Mouse (Mus musculus) neutrophil, adult 5-6 weeks (primary cell): ENCODE measurements around the gene Prpf38b. TPM values are rescaled to one million over a fixed set of nuclear protein-coding genes. Genes with fewer than 3 reads are reported as not detected.
"Not testable (repeated sequence)": the region's sequence is repeated elsewhere in the genome, so short reads cannot be mapped to it uniquely, and the experiment has no call there.

Source experiments
- ATAC-seq: fragments of 151-379, 151-347 bp; 2 replicates; pipeline ENCODE4 v1.8.0; 2017; ENCODE audit warnings: mild to moderate bottlenecking, moderate TSS enrichment; ENCODE audit not compliant: insufficient number of reproducible peaks, poor library complexity, low FRiP score, severe bottlenecking; ENCODE audit errors: extremely low read depth
- total RNA-seq: library from RNA; stranded (forward); fragments of 200-1000 nt; gene quantifications from 2 replicates; pipeline ENCODE4 v1.2.3, GENCODE M21; 2017

The Prpf38b gene
- total RNA-seq, 1 experiment from 2014 or later: 503 TPM

DNA sequence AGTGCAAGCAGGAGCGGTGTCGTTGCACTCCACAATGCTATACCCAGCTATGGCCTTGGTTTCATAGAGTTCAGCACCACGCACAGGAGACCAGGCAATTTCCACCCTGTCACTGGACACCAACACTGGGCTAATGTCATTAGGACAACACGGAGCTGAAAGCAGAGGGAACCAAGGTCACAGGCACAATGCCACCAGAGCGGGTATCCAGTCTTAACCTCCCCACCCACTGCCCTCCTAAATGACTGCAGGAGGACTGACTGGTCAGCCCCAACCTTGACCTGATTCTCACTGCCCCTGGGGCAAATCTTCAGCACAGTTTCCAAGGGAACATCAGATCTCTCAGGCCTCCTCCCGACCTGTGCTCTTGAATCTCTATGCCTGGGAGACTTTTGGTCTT lies 40.9 kb downstream of the Prpf38b start:
- ATAC-seq: no peak

DNA sequence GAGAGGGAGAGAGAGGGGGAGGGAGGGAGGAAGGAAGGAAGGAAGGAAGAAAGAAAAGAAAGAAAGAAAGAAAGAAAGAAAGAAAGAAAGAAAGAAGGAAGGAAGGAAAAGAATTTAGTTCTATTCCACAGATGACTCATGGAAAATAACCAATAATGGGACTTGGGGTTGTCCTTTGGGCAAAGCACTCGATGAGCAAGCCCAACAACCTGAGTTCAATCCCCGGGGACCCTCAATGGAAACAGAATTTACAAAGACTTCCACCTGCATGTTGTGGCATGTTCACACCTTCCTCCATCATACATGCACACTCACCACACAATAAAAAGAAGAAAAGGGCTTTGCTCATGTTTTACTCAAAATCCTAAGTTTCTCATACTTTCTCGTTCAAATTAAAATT lies 44.1 kb downstream of the Prpf38b start:
- no peak for ATAC-seq

DNA sequence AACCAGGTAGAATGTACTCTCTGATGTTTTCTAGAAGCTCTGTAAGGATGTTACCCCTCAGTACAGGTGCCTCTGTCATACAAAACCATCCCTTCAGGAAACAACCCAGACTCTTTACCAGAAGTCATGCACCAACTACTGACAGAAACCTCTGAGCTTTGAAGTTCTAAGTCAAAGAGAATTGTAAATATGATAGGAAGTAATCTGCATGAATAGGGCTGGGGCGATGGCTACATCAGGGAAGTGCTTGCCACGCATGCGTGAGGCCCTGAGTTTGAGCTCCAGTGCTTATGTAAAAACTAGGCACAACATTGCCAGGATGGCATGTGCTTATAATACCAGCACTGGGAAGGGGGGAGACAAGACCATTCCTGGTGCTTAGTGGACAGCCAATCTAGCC lies 45.9 kb downstream of the Prpf38b start:
- peak; percentile 36; the same call in 1 of the 2 replicates for ATAC-seq

DNA sequence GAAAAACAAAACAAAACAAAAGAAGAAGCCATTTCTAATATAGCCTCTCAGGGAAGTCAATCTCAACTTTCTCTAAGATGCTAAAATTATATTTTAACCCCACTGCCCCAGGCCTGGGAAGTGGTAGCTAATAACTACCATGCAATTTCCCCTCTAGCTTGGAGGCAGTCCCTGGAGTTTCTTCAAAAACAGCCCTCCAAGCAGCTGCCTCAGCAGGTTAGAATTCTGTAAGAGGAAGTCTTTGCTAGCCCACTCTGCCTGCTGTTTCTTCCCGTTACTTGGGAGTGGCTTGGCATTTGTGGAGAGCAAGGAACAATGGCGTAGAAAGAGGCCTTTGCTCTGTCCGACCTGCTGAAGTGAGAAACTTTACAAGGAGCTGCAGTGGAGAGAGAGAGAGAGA lies 46.4 kb downstream of the Prpf38b start:
- no peak for ATAC-seq

DNA sequence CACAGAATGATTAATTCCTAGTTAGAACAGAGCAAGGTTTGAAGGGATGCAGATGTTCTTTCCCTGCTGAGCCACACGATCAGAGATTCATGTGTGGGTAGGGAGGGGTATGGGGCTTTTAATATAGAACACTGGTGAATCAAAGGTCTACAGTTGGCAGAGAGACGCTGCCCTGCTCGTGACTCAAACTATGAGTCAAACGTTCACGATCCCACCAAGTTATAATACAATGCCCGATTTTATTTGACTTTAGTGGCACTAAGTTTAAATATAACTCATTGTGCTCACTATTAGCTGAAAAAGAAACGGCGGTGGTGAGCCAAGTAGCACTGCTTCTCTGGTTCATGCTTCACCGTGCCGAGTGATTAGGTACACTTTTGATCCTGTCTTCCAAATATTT lies 48.4 kb downstream of the Prpf38b start:
- no peak for ATAC-seq

DNA sequence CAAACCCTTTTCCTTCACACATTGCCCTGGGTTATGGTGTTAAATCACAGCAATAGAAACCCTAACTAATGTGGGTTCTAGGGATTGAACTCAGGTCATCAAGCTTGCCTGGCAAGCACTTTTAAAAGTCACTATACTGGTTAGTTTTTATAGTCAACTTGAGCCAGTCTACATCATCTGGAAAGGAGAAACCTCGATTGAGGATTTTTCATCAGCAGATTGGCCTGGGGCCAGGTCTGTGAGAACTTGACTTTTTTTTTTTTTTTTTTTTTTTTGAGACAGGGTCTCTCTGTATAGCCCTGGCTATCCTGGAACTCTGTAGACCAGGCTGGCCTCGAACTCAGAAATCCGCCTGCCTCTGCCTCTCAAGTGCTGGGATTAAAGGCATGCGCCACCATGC lies 49.2 kb downstream of the Prpf38b start:
- ATAC-seq: not testable (repeated sequence)

DNA sequence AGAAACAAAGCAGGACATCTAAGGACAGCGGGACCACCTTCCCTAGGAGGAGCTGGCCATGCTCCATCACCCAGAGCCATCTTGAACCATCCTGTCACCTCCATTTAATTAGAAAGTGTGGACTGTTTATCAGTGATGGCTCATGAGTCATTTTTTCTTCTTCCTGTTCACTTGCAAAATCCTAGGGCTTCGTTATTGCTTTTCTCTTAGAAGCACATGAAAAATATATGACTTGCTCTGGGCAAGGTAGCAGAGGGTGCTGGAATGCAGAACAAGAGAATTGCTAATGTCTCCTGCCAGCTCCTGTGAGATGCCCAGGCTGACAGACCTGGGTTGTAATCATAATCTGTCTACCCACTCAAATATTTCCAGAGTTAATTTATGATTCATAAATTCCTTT lies 50.7 kb downstream of the Prpf38b start:
- no peak for ATAC-seq

DNA sequence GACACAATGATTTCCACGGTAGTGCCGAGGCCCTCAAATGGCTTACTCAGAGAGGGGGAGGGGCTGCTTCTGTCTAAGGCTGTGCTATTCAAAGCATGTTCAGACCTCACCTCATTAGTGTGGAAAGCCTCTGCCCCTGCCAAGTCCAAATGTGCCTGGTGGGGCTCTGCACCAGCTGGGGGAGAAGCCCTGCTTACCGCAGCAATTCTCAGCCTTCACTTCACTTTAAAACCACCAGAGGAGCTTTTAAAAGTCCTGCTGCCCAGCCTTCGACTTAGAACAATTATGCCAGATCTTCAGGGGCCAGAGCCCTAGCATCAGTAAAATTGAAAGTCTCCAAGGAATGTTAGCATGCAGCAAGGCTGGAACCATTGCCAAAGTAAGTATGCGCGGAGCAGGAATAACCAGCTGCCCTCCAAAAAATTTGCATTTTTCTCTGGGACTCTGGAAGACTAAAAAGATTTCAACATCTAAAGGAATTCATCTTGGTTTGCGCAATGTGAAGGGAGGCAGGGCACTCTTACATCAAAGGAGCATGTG lies 53.2 kb downstream of the Prpf38b start:
- ATAC-seq: no peak

DNA sequence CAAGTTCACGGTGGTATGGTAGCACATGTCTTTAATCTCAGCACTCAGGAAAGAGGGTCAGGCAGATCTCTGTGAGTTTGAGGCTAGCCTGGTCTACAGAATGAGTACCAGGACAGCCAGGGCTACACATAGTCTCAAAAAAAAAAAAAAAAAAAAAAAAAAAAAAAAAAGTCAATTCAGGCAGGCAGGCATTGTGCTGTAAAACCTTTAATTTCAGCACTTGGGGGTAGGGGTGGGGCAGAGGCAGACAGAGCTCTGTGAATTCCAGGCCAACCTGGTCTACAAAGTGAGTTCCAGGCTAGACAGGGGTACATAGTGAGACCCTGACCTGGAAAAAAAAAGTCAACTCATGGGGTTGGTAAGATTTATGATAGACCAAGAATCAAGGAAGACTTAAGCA lies 53.8 kb downstream of the Prpf38b start:
- no peak for ATAC-seq

DNA sequence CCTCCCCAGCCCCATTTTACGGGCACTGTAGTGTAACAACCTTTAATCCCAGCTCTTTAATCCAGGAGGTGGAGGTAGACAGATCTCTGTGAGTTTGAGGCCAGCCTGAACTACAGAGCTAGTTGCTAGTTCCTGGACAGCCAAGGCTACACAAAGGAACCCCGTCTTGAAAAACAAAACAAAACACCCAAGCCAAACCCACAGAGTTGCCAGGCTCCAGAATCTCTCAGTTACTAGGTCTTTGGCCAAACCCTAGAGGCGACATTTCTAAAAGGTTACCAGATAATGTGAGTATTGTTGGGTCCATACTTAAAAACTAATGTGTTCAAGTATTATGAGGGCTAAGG lies 54.4 kb downstream of the Prpf38b start:
- ATAC-seq: no peak

DNA sequence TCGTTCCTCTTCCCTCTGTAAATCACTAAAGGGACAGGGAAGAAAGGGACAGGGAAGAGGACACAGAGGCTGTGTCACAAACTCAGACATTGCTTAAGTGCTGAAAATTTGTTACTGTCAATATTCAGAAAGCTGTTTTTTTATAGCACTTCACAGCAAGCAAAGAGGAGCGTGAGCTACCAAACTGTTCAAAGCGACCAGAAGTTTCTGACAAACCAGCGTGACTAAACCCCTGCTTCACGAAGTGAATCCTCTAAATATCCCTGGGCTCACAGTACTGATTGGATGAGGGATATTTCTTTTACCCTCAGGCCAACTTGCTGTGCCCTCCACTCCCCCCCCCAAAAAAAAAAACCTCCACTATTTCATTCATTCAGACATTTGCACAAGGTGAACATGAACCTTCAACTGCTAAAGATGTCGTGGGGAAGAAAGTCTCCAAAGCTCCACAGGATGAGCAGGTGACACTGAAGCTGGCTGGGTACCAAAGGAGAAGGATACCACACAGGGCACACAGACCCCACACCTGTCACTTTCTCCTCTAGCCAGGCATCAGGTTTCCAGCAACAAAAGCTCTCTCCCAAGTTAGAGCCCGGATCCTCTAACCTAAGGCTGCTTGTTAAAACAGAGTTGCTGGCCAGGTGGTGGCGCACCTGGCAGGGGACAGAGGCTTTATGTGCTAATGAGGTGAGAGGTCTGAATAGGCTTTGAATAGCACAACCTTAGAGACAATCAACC lies 55.0 kb downstream of the Prpf38b start:
- ATAC-seq: peak; percentile 78; the same call in 1 of the 2 replicates

DNA sequence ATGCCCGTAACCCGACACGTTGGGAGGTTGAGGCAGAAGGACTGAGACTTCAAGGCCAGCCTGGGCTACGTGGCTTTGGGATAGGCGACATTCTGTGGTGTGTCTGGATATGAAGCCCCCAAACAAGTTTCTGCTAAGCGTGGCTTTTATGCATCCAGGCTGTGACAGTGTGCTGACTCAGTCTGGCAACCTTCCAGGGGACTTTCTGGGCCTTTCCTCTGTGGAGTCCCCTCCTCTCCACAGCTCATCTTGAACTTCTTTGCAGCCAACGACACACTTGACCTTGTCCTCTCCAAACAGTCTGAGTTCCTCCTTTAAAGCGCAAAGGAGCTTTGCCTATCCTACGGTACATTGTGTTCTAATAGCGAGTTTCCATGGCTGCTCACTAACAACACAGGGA lies 55.7 kb downstream of the Prpf38b start:
- no peak for ATAC-seq

DNA sequence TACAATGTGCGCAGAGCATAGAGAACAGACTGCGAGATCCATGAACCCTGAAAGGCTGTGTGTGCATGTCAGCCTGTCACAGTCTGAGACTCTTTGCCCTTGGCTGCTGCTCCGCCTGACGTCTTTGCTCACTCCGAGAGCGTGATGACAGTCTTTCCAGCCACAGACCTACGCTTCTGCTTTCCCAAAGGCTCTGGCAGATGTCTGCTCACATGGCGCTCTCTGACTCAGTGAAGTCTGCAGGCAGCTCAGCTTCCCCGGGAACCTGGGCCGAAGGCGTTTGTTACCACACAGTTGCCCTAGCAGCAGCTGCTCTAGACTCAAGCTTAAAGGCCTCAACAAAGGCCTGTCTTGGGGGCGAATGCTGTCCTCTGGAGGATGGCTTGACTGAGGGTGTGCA lies 56.2 kb downstream of the Prpf38b start:
- no peak for ATAC-seq

DNA sequence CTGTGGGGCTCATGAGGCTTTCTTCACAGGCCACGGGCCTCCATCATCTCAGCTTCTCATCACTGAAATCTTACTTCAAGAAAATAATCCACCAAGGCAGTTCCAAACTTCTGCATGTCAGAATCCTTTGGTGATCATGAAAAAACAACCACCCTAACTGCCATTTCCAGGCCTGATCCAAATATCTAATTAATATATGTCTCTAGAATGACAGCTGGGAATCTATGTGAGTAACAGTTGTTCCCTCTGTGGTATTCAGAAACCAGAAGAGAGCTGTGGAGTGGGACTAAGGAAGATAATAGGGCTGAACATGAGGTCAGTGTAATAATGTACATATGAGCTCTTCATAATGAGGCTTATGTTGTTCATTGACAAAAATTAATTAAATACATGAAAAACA lies 58.3 kb downstream of the Prpf38b start:
- no peak for ATAC-seq

Other genes starting within 250 kb of the Prpf38b start
- gene Gpsm2, start 189.4 kb downstream of the Prpf38b start, total RNA-seq: 1.6 and 1.7 TPM in 2 replicates
- gene Aknad1, start 172.1 kb downstream of the Prpf38b start, total RNA-seq: not detected in 2 replicates
- 108 and 112 TPM in 2 replicates for gene Stxbp3, start 71.2 kb downstream of the Prpf38b start, total RNA-seq
- gene Fndc7, start 21.7 kb downstream of the Prpf38b start, total RNA-seq: 0.47 and 0.74 TPM in 2 replicates
- 0.37 TPM in 1 of 2 replicates, not detected in the other for gene Henmt1, start 28.1 kb upstream of the Prpf38b start, total RNA-seq
- not detected in 2 replicates for gene Gm9857, start 28.7 kb upstream of the Prpf38b start, total RNA-seq
- 19.4 and 22.7 TPM in 2 replicates for gene Fam102b, start 115.9 kb upstream of the Prpf38b start, total RNA-seq
- not detected in 2 replicates for gene Slc25a54, start 168.7 kb upstream of the Prpf38b start, total RNA-seq
- gene Slc25a24, start 211.4 kb upstream of the Prpf38b start, total RNA-seq: 17.8 and 20.9 TPM in 2 replicates